9 mouse cellular contexts compared by ENCODE assay signal in the genomic region with DNA sequence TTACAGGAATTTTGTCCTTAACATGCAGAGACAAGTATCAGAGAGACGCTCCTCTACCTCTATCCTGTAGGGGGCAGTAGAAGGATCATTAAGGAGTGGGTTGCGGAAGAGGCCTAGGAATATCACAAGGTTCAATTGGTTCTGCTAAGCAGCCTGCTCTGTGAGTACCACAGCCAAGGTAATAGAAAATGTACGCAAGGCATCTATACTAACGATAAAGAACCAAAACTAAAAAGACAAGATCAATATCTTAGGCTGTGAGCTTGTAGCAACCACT.
DNase-seq lines count a peak whose midpoint lies in the region; ATAC-seq and TF ChIP-seq lines count a peak whose summit lies in the region.
"Had no signal": no experiment of that assay in that cellular context is flagged by ENCODE, and none has a peak within 500 bp of the region (broad histone marks: within the 10 kb centered on the region; RNA-seq: fewer than 3 reads in every experiment).

No protein-coding gene starts in this region.

- no peak for DNase-seq in cerebellum, adult 9-11 months
- DNase-seq in left cerebral cortex, adult 2 months (ENCODE audit: extremely low spot score in 1 of 2, low spot score in 2 of 2), result no peak
- no peak for DNase-seq in left cerebral cortex, adult 18-20 months (ENCODE audit: low spot score in 2 of 2)
- peak; percentile 75 for DNase-seq in R1 (ENCODE audit: low read depth, low spot score)
- no peak for DNase-seq in layer of hippocampus, postnatal 10 days (ENCODE audit: low spot score in 2 of 2)
- no peak for DNase-seq in heart, adult 8-10 months (ENCODE audit: low spot score)

- H3K27ac ChIP-seq in left cerebral cortex, adult 2 months, result no peak overlapping the region
- H3K27ac ChIP-seq: heart, embryonic 10.5 days had no signal

- peak; percentile 49 for TF ChIP-seq CTCF in left cerebral cortex, adult 2 months (IDR thresholded peaks at IDR 0.05)

- intact Hi-C loops in left cerebral cortex, adult 2 months (cut with DNase I), result loop anchor here (1.0 to 2.0 kb wide), 3 partner anchors 470 to 636 kb away; partner anchors contain the start of gene Plcl1

- peak; percentile 43; the same call in 1 of the 2 replicates for ATAC-seq in cerebellum, adult (ENCODE audit: insufficient number of reproducible peaks, low FRiP score, low TSS enrichment)
- ATAC-seq in megakaryocyte progenitor cell, adult 5-6 weeks (replicated peaks; ENCODE audit: poor library complexity), result peak; percentile 86

- H3K4me3 ChIP-seq in left cerebral cortex, adult 2 months, result no peak overlapping the region
- H3K4me3 ChIP-seq: heart, embryonic 10.5 days had no signal
